14 mouse cellular contexts compared by ENCODE assay signal in genomic region chr17:7365615-7366014, GRCm38 (mm10). TPM values are rescaled to one million over a fixed set of nuclear protein-coding genes. Genes with fewer than 3 reads are reported as not detected.
DNase-seq lines count a peak whose midpoint lies in the region; ATAC-seq lines count a peak whose summit lies in the region.
"Not testable (repeated sequence)": the region's sequence is repeated elsewhere in the genome, so short reads cannot be mapped to it uniquely, and the experiment has no call there.
"Had no signal": no experiment of that assay in that cellular context is flagged by ENCODE, and none has a peak within 500 bp of the region (broad histone marks: within the 10 kb centered on the region; RNA-seq: fewer than 3 reads in every experiment).

No protein-coding gene starts in this region.

- not testable (repeated sequence) for H3K4me1 ChIP-seq in embryonic facial prominence, embryonic 11.5 days (ENCODE audit: control insufficient read depth, insufficient read depth, low read length); embryonic facial prominence, embryonic 12.5 days; forebrain, embryonic 15.5 days; hindbrain, embryonic 14.5 days (replicated peaks; ENCODE audit: control insufficient read depth, insufficient read depth, low read length); midbrain, embryonic 13.5 days (replicated peaks); stomach, embryonic 14.5 days (ENCODE audit: control insufficient read depth, insufficient read depth, low read length); stomach, embryonic 15.5 days

- H3K9me3 ChIP-seq in embryonic facial prominence, embryonic 11.5 days (replicated peaks; ENCODE audit: control insufficient read depth, low read length); embryonic facial prominence, embryonic 12.5 days; forebrain, embryonic 15.5 days; hindbrain, embryonic 14.5 days (ENCODE audit: control insufficient read depth, low read length); midbrain, embryonic 13.5 days; stomach, embryonic 14.5 days (ENCODE audit: control insufficient read depth, low read depth, low read length); stomach, embryonic 15.5 days: not testable (repeated sequence)

- not testable (repeated sequence) for H3K4me3 ChIP-seq in embryonic facial prominence, embryonic 11.5 days (ENCODE audit: low read depth, low read length); embryonic facial prominence, embryonic 12.5 days; forebrain, embryonic 15.5 days; hindbrain, embryonic 14.5 days (replicated peaks; ENCODE audit: low read length); midbrain, embryonic 13.5 days (replicated peaks); stomach, embryonic 14.5 days (ENCODE audit: low read depth, low read length); stomach, embryonic 15.5 days (replicated peaks)

- not testable (repeated sequence) for H3K27ac ChIP-seq in embryonic facial prominence, embryonic 11.5 days (replicated peaks; ENCODE audit: low read depth, low read length); embryonic facial prominence, embryonic 12.5 days; hindbrain, embryonic 14.5 days; stomach, embryonic 14.5 days (ENCODE audit: low read length); stomach, embryonic 15.5 days
- peak overlapping the region; percentile 72 for H3K27ac ChIP-seq in forebrain, embryonic 15.5 days (replicated peaks)
- H3K27ac ChIP-seq in midbrain, embryonic 13.5 days: 0 out of 2 replicates have a peak overlapping the region, but pooled peaks have one; percentile 53

- not testable (repeated sequence) for DNase-seq in embryonic facial prominence, embryonic 11.5 days (ENCODE audit: low spot score); hindbrain, embryonic 14.5 days (ENCODE audit: low spot score)

- H3K4me2 ChIP-seq in embryonic facial prominence, embryonic 11.5 days (ENCODE audit: low read depth, low read length); embryonic facial prominence, embryonic 12.5 days (replicated peaks); forebrain, embryonic 15.5 days (replicated peaks); hindbrain, embryonic 14.5 days (replicated peaks); midbrain, embryonic 13.5 days (replicated peaks); stomach, embryonic 14.5 days (replicated peaks; ENCODE audit: low read depth, low read length); stomach, embryonic 15.5 days: not testable (repeated sequence)

- WGBS in embryonic facial prominence, embryonic 11.5 days: no CpG with 5 or more reads among the region's 3 CpGs
- WGBS in embryonic facial prominence, embryonic 12.5 days: 75% methylated on average over 1 of the region's 3 CpGs
- WGBS in forebrain, embryonic 15.5 days: 100% methylated on average over 1 of the region's 3 CpGs
- WGBS in hindbrain, embryonic 14.5 days: 100% methylated on average over 1 of the region's 3 CpGs
- 67% methylated on average over 1 of the region's 3 CpGs for WGBS in midbrain, embryonic 13.5 days
- no CpG with 5 or more reads among the region's 3 CpGs for WGBS in stomach, embryonic 14.5 days
- WGBS in stomach, embryonic 15.5 days: 100% methylated on average over 1 of the region's 3 CpGs

- H3K9ac ChIP-seq in embryonic facial prominence, embryonic 11.5 days (replicated peaks; ENCODE audit: low read length); embryonic facial prominence, embryonic 12.5 days; forebrain, embryonic 15.5 days (replicated peaks); hindbrain, embryonic 14.5 days; midbrain, embryonic 13.5 days (replicated peaks); stomach, embryonic 14.5 days (replicated peaks; ENCODE audit: low read depth, low read length); stomach, embryonic 15.5 days: not testable (repeated sequence)

- H3K27me3 ChIP-seq in embryonic facial prominence, embryonic 11.5 days (ENCODE audit: control insufficient read depth, insufficient read depth, low read length); embryonic facial prominence, embryonic 12.5 days; forebrain, embryonic 15.5 days; hindbrain, embryonic 14.5 days (ENCODE audit: control insufficient read depth, insufficient read depth, low read length); midbrain, embryonic 13.5 days; stomach, embryonic 14.5 days (ENCODE audit: control insufficient read depth, insufficient read depth, low read length); stomach, embryonic 15.5 days (replicated peaks): not testable (repeated sequence)

- not testable (repeated sequence) for H3K36me3 ChIP-seq in embryonic facial prominence, embryonic 11.5 days (replicated peaks; ENCODE audit: control insufficient read depth, insufficient read depth, low read depth, low read length); embryonic facial prominence, embryonic 12.5 days; forebrain, embryonic 15.5 days; hindbrain, embryonic 14.5 days (replicated peaks; ENCODE audit: control insufficient read depth, insufficient read depth); midbrain, embryonic 13.5 days; stomach, embryonic 14.5 days (ENCODE audit: control insufficient read depth, insufficient read depth, low read length); stomach, embryonic 15.5 days

- peak; percentile 47; the same call in 1 of the 2 replicates for ATAC-seq in embryonic facial prominence, embryonic 11.5 days (replicated peaks; ENCODE audit: insufficient number of reproducible peaks, low FRiP score, low TSS enrichment, low read depth)
- peak; percentile 56; the same call in 1 of the 2 replicates for ATAC-seq in embryonic facial prominence, embryonic 12.5 days (ENCODE audit: insufficient number of reproducible peaks, insufficient read depth, low FRiP score, low TSS enrichment)
- not testable (repeated sequence) for ATAC-seq in forebrain, embryonic 15.5 days (replicated peaks); midbrain, embryonic 13.5 days
- peak; percentile 21; the same call in 1 of the 2 replicates for ATAC-seq in hindbrain, embryonic 14.5 days (ENCODE audit: low FRiP score)
- peak; percentile 73 for ATAC-seq in stomach, embryonic 14.5 days (ENCODE audit: insufficient number of reproducible peaks, insufficient read depth, low FRiP score, low read depth)
- 0 out of 2 replicates have a peak, but pooled peaks have one; percentile 23 for ATAC-seq in stomach, embryonic 15.5 days (ENCODE audit: insufficient read depth, low FRiP score, low read depth)

RNA-seq across cellular contexts. Expression of gene Gm49630, which starts 6.2 kb away (rescaled TPM):
- polyA plus RNA-seq in embryonic facial prominence, embryonic 11.5 days (2014; fragmentation: Nextera tagmentation; extraction: Ambion mirVana): not detected in 2 replicates
- polyA plus RNA-seq in embryonic facial prominence, embryonic 12.5 days (2016; fragmentation: Nextera tagmentation; extraction: Ambion mirVana): not detected in 2 replicates
- polyA plus RNA-seq in forebrain, embryonic 15.5 days (2015; fragmentation: Nextera tagmentation; extraction: Ambion mirVana): not detected in 2 replicates
- not detected in 2 replicates for polyA plus RNA-seq in hindbrain, embryonic 14.5 days (2014; fragmentation: Nextera tagmentation; extraction: Ambion mirVana)
- not detected in 2 replicates for polyA plus RNA-seq in midbrain, embryonic 13.5 days (2015; fragmentation: Nextera tagmentation; extraction: Ambion mirVana)
- polyA plus RNA-seq in stomach, embryonic 14.5 days (2014; fragmentation: Nextera tagmentation; extraction: Ambion mirVana): not detected in 2 replicates
- polyA plus RNA-seq in stomach, embryonic 15.5 days (2015; fragmentation: Nextera tagmentation; extraction: Ambion mirVana): not detected in 2 replicates
- polyA plus RNA-seq: activated CD4-positive, CD25-positive, alpha-beta regulatory T cell, adult 4 months; brain, embryonic 14.5 days; C2C12; CD4-positive, CD25-positive, alpha-beta regulatory T cell, adult 4 months; G1E; Patski had no signal

RNA-seq across cellular contexts. Expression of gene Ttll2, which starts 13.1 kb away (rescaled TPM):
- not detected in 2 replicates for polyA plus RNA-seq in embryonic facial prominence, embryonic 11.5 days (2014; fragmentation: Nextera tagmentation; extraction: Ambion mirVana)
- polyA plus RNA-seq in embryonic facial prominence, embryonic 12.5 days (2016; fragmentation: Nextera tagmentation; extraction: Ambion mirVana): not detected in 2 replicates
- polyA plus RNA-seq in forebrain, embryonic 15.5 days (2015; fragmentation: Nextera tagmentation; extraction: Ambion mirVana): not detected in 2 replicates
- polyA plus RNA-seq in hindbrain, embryonic 14.5 days (2014; fragmentation: Nextera tagmentation; extraction: Ambion mirVana): not detected in 2 replicates
- not detected in 2 replicates for polyA plus RNA-seq in midbrain, embryonic 13.5 days (2015; fragmentation: Nextera tagmentation; extraction: Ambion mirVana)
- not detected in 2 replicates for polyA plus RNA-seq in stomach, embryonic 14.5 days (2014; fragmentation: Nextera tagmentation; extraction: Ambion mirVana)
- not detected in 2 replicates for polyA plus RNA-seq in stomach, embryonic 15.5 days (2015; fragmentation: Nextera tagmentation; extraction: Ambion mirVana)
- polyA plus RNA-seq: activated CD4-positive, CD25-positive, alpha-beta regulatory T cell, adult 4 months; brain, embryonic 14.5 days; C2C12; CD4-positive, CD25-positive, alpha-beta regulatory T cell, adult 4 months; G1E had no signal

RNA-seq across cellular contexts. Expression of gene Unc93a2, which starts 19.6 kb away (rescaled TPM):
- polyA plus RNA-seq in embryonic facial prominence, embryonic 11.5 days (2014; fragmentation: Nextera tagmentation; extraction: Ambion mirVana): not detected in 2 replicates
- not detected in 2 replicates for polyA plus RNA-seq in embryonic facial prominence, embryonic 12.5 days (2016; fragmentation: Nextera tagmentation; extraction: Ambion mirVana)
- polyA plus RNA-seq in forebrain, embryonic 15.5 days (2015; fragmentation: Nextera tagmentation; extraction: Ambion mirVana): not detected in 2 replicates
- polyA plus RNA-seq in hindbrain, embryonic 14.5 days (2014; fragmentation: Nextera tagmentation; extraction: Ambion mirVana): not detected in 2 replicates
- not detected in 2 replicates for polyA plus RNA-seq in midbrain, embryonic 13.5 days (2015; fragmentation: Nextera tagmentation; extraction: Ambion mirVana)
- polyA plus RNA-seq in stomach, embryonic 14.5 days (2014; fragmentation: Nextera tagmentation; extraction: Ambion mirVana): not detected in 2 replicates
- not detected in 2 replicates for polyA plus RNA-seq in stomach, embryonic 15.5 days (2015; fragmentation: Nextera tagmentation; extraction: Ambion mirVana)
- polyA plus RNA-seq: activated CD4-positive, CD25-positive, alpha-beta regulatory T cell, adult 4 months; C2C12; CD4-positive, CD25-positive, alpha-beta regulatory T cell, adult 4 months; G1E had no signal

RNA-seq across cellular contexts. Expression of gene Tcp10a, which starts 41.2 kb away (rescaled TPM):
- polyA plus RNA-seq in embryonic facial prominence, embryonic 11.5 days (2014; fragmentation: Nextera tagmentation; extraction: Ambion mirVana): not detected in 2 replicates
- polyA plus RNA-seq in embryonic facial prominence, embryonic 12.5 days (2016; fragmentation: Nextera tagmentation; extraction: Ambion mirVana): not detected in 2 replicates
- polyA plus RNA-seq in forebrain, embryonic 15.5 days (2015; fragmentation: Nextera tagmentation; extraction: Ambion mirVana): not detected in 2 replicates
- not detected in 2 replicates for polyA plus RNA-seq in hindbrain, embryonic 14.5 days (2014; fragmentation: Nextera tagmentation; extraction: Ambion mirVana)
- polyA plus RNA-seq in midbrain, embryonic 13.5 days (2015; fragmentation: Nextera tagmentation; extraction: Ambion mirVana): not detected in 2 replicates
- polyA plus RNA-seq in stomach, embryonic 14.5 days (2014; fragmentation: Nextera tagmentation; extraction: Ambion mirVana): not detected in 2 replicates
- polyA plus RNA-seq in stomach, embryonic 15.5 days (2015; fragmentation: Nextera tagmentation; extraction: Ambion mirVana): not detected in 2 replicates
- polyA plus RNA-seq: activated CD4-positive, CD25-positive, alpha-beta regulatory T cell, adult 4 months; adrenal gland, adult 2 months; brain, embryonic 14.5 days; C2C12; CD4-positive, CD25-positive, alpha-beta regulatory T cell, adult 4 months; G1E had no signal
